Mouse (Mus musculus): ENCODE measurements around the gene Clstn2. TPM values are rescaled to one million over a fixed set of nuclear protein-coding genes. Genes with fewer than 3 reads are reported as not detected.
A peak's percentile ranks its signal among the peaks of the same experiment; 100 is the strongest.

The Clstn2 gene
- total and polyA plus RNA-seq, 2 experiments from 2014 or later, result 10.1 to 51.6 TPM

GRCm38 (mm10) chr9:97867013-97867700, 165.8 kb downstream of the Clstn2 start:
- Histone ChIP-seq H3K36me3 (ENCODE audit: insufficient read depth, low read length) (no peaks in the 10 kb centered on the region), H3K27me3 (ENCODE audit: insufficient read depth, low read length) (no peaks in the 10 kb centered on the region), H3K4me2 (ENCODE audit: low read depth, low read length) (no peak overlapping the region), H3K9me3 (ENCODE audit: low read length) (no peaks in the 10 kb centered on the region), H3K27ac (no peak overlapping the region), H3K4me1 (ENCODE audit: insufficient read depth, low read length) (no peaks in the 10 kb centered on the region), H3K4me3 (ENCODE audit: low read length) (no peak overlapping the region), H3K9ac (replicated peaks; ENCODE audit: low read length) (no peak overlapping the region)
- 46% methylated on average over 8 of the region's 8 CpGs for WGBS
- DNase-seq (ENCODE audit: low spot score) (no peak), ATAC-seq (no peak)
- TF ChIP-seq CTCF (IDR thresholded peaks at IDR 0.05; ENCODE audit: low read depth), result no peak

- H3K4me3 ChIP-seq (ENCODE audit: low read length), result no peak overlapping the region
- H3K4me1 ChIP-seq (ENCODE audit: insufficient read depth, low read length), result no peaks in the 10 kb centered on the region
- no peak overlapping the region for H3K27ac ChIP-seq
- H3K36me3 ChIP-seq (ENCODE audit: insufficient read depth, low read length), result no peaks in the 10 kb centered on the region
- H3K9me3 ChIP-seq (ENCODE audit: low read length), result no peaks in the 10 kb centered on the region
- no peak for TF ChIP-seq CTCF (IDR thresholded peaks at IDR 0.05; ENCODE audit: low read depth)
- no peak overlapping the region for H3K4me2 ChIP-seq (ENCODE audit: low read depth, low read length)
- no peak for ATAC-seq
- no peak overlapping the region for H3K9ac ChIP-seq (replicated peaks; ENCODE audit: low read length)
- DNase-seq (ENCODE audit: low spot score), result no peak
- H3K27me3 ChIP-seq (ENCODE audit: insufficient read depth, low read length), result no peaks in the 10 kb centered on the region
These were observed 180.1 kb downstream of the Clstn2 start for GRCm38 (mm10) chr9:97852859-97853258.

GRCm38 (mm10) chr9:97847873-97848838, 184.8 kb downstream of the Clstn2 start:
- Histone ChIP-seq H3K4me2 (ENCODE audit: low read depth, low read length) (no peak overlapping the region), H3K36me3 (ENCODE audit: insufficient read depth, low read length) (no peaks in the 10 kb centered on the region), H3K4me3 (ENCODE audit: low read length) (no peak overlapping the region), H3K27me3 (ENCODE audit: insufficient read depth, low read length) (no peaks in the 10 kb centered on the region), H3K27ac (peak overlapping the region; percentile 60), H3K9me3 (ENCODE audit: low read length) (no peaks in the 10 kb centered on the region), H3K4me1 (ENCODE audit: insufficient read depth, low read length) (no peaks in the 10 kb centered on the region), H3K9ac (replicated peaks; ENCODE audit: low read length) (no peak overlapping the region)
- TF ChIP-seq CTCF (IDR thresholded peaks at IDR 0.05; ENCODE audit: low read depth), result no peak
- WGBS, result 62% methylated on average over 12 of the region's 12 CpGs
- peak; percentile 53; the same call in 1 of the 2 replicates for ATAC-seq
- DNase-seq (ENCODE audit: low spot score), result peak; percentile 43

- Histone ChIP-seq H3K9ac (replicated peaks; ENCODE audit: low read length) (no peak overlapping the region), H3K4me1 (ENCODE audit: insufficient read depth, low read length) (no peaks in the 10 kb centered on the region), H3K4me3 (ENCODE audit: low read length) (no peak overlapping the region), H3K27ac (no peak overlapping the region), H3K9me3 (ENCODE audit: low read length) (no peaks in the 10 kb centered on the region), H3K27me3 (ENCODE audit: insufficient read depth, low read length) (no peaks in the 10 kb centered on the region), H3K4me2 (ENCODE audit: low read depth, low read length) (no peak overlapping the region), H3K36me3 (ENCODE audit: insufficient read depth, low read length) (no peaks in the 10 kb centered on the region)
- 79% methylated on average over 7 of the region's 7 CpGs for WGBS
- TF ChIP-seq CTCF (IDR thresholded peaks at IDR 0.05; ENCODE audit: low read depth), result no peak
- DNase-seq (ENCODE audit: low spot score), result no peak
- no peak for ATAC-seq
These were observed 190.9 kb downstream of the Clstn2 start for GRCm38 (mm10) chr9:97842054-97842453.

- Histone ChIP-seq H3K27ac (no peak overlapping the region), H3K9me3 (ENCODE audit: low read length) (no peaks in the 10 kb centered on the region), H3K36me3 (ENCODE audit: insufficient read depth, low read length) (no peaks in the 10 kb centered on the region), H3K4me1 (ENCODE audit: insufficient read depth, low read length) (no peaks in the 10 kb centered on the region), H3K27me3 (ENCODE audit: insufficient read depth, low read length) (no peaks in the 10 kb centered on the region), H3K9ac (replicated peaks; ENCODE audit: low read length) (no peak overlapping the region), H3K4me2 (ENCODE audit: low read depth, low read length) (no peak overlapping the region), H3K4me3 (ENCODE audit: low read length) (no peak overlapping the region)
- WGBS, result 82% methylated on average over 3 of the region's 3 CpGs
- ATAC-seq (peak; percentile 74), DNase-seq (ENCODE audit: low spot score) (peak; percentile 56)
- TF ChIP-seq CTCF (IDR thresholded peaks at IDR 0.05; ENCODE audit: low read depth), result no peak
These were observed 201.8 kb downstream of the Clstn2 start for GRCm38 (mm10) chr9:97831216-97831615.

- no peak for TF ChIP-seq CTCF (IDR thresholded peaks at IDR 0.05; ENCODE audit: low read depth)
- Histone ChIP-seq H3K36me3 (ENCODE audit: insufficient read depth, low read length) (no peaks in the 10 kb centered on the region), H3K27me3 (ENCODE audit: insufficient read depth, low read length) (no peaks in the 10 kb centered on the region), H3K9me3 (ENCODE audit: low read length) (no peaks in the 10 kb centered on the region), H3K4me2 (ENCODE audit: low read depth, low read length) (no peak overlapping the region), H3K4me3 (ENCODE audit: low read length) (no peak overlapping the region), H3K4me1 (ENCODE audit: insufficient read depth, low read length) (0 out of 2 replicates have a peak, but pooled peaks cover 2% of the 10 kb centered on the region), H3K9ac (replicated peaks; ENCODE audit: low read length) (no peak overlapping the region), H3K27ac (no peak overlapping the region)
- DNase-seq (ENCODE audit: low spot score), result no peak
- ATAC-seq, result no peak
- 80% methylated on average over 2 of the region's 2 CpGs for WGBS
These were observed 203.1 kb downstream of the Clstn2 start for GRCm38 (mm10) chr9:97829919-97830318.
